Mouse (Mus musculus) T-helper 17 cell (primary cell): ENCODE data around the gene P2rx1.

Experiments used
- in situ Hi-C, 2 experiments: fragments of 300-600 bp; cut with MboI, MseI; formaldehyde crosslinking; loops; 1 replicate in 1 of 2; 2 replicates in 1 of 2; pipeline ENCODE4 v1.15.1; 2025; ENCODE audit warnings: high pct_unique_total_duplicates in 2 of 2

P2rx1 gene

GRCm38 (mm10) chr11:72998771-72999170 lies at the start of gene P2rx1:
Gene P2rx1, plus strand, starts transcription at chr11:72999103.
- in situ Hi-C loops: no loop called here

GRCm38 (mm10) chr11:72951137-72952000 lies 47.5 kb upstream of the P2rx1 start:
- in situ Hi-C loops: no loop called here

GRCm38 (mm10) chr11:72952226-72952625 lies 46.7 kb upstream of the P2rx1 start:
- in situ Hi-C loops: no loop called here

- in situ Hi-C loops: no loop called here
These were observed 46.2 kb upstream of the P2rx1 start for GRCm38 (mm10) chr11:72952697-72953096.

- in situ Hi-C loops: no loop called here
These were observed 45.8 kb upstream of the P2rx1 start for GRCm38 (mm10) chr11:72953116-72953439.

- in situ Hi-C loops: no loop called here
These were observed 45.3 kb upstream of the P2rx1 start for GRCm38 (mm10) chr11:72953440-72954151.

GRCm38 (mm10) chr11:72954216-72954615 lies 44.7 kb upstream of the P2rx1 start:
- in situ Hi-C loops: no loop called here

GRCm38 (mm10) chr11:72955339-72955974 lies 43.4 kb upstream of the P2rx1 start:
- in situ Hi-C loops: no loop called here

- in situ Hi-C loops: no loop called here
These were observed 41.6 kb upstream of the P2rx1 start for GRCm38 (mm10) chr11:72957318-72957717.

- in situ Hi-C loops: no loop called here
These were observed 38.8 kb upstream of the P2rx1 start for GRCm38 (mm10) chr11:72959924-72960679.

GRCm38 (mm10) chr11:72960723-72961071 lies 38.2 kb upstream of the P2rx1 start:
- in situ Hi-C loops: no loop called here

- in situ Hi-C loops: no loop called here
These were observed 37.6 kb upstream of the P2rx1 start, which contains the start of gene Atp2a3 for GRCm38 (mm10) chr11:72961072-72961980. Gene Atp2a3, plus strand, starts transcription at chr11:72961169.

GRCm38 (mm10) chr11:72962378-72962777 lies 36.5 kb upstream of the P2rx1 start:
- in situ Hi-C loops: no loop called here

GRCm38 (mm10) chr11:72963058-72963788 lies 35.7 kb upstream of the P2rx1 start:
- in situ Hi-C loops: no loop called here

GRCm38 (mm10) chr11:72963789-72964294 lies 35.1 kb upstream of the P2rx1 start:
- in situ Hi-C loops: no loop called here

GRCm38 (mm10) chr11:72974995-72975503 lies 23.9 kb upstream of the P2rx1 start:
- in situ Hi-C loops: no loop called here

- in situ Hi-C loops: loop anchor here in 1 of 2 experiments (5.0 kb wide), 1 partner anchor 60 kb away; no protein-coding TSS in a partner anchor
These were observed 16.4 kb upstream of the P2rx1 start for GRCm38 (mm10) chr11:72982516-72982915.

GRCm38 (mm10) chr11:72983283-72983682 lies 15.6 kb upstream of the P2rx1 start:
- in situ Hi-C loops: loop anchor here in 1 of 2 experiments (5.0 kb wide), 1 partner anchor 61 kb away; no protein-coding TSS in a partner anchor

GRCm38 (mm10) chr11:72986745-72987144 lies 12.2 kb upstream of the P2rx1 start:
- in situ Hi-C loops: no loop called here
